Mouse (Mus musculus) MEL (cell line): ENCODE results near the gene Tmem121. TPM values are rescaled to one million over a fixed set of nuclear protein-coding genes. Genes with fewer than 3 reads are reported as not detected.

Experiments
- DNase-seq: peaks from one replicate; pipeline ENCODE4 v3.0.0; 2011; ENCODE audit warnings: low read depth, low spot score
- H3K27ac ChIP-seq: 2 replicates; pipeline ENCODE4 v1.5.1; 2012; ENCODE audit warnings: low read depth, mild to moderate bottlenecking, control low read depth, low read length, moderate library complexity; ENCODE audit not compliant: control insufficient read depth
- H3K27me3 ChIP-seq, 2 experiments: fragments of 150-350 bp in 1 of 2; sonication (generic) in 1 of 2; 2 replicates each; pipeline ENCODE4 v1.6.1; 2012; ENCODE audit warnings: low read length in 2 of 2, mild to moderate bottlenecking in 2 of 2, improper control_type of control experiment in 1 of 2, moderate library complexity in 1 of 2; ENCODE audit not compliant: insufficient read depth in 2 of 2, control insufficient read depth in 1 of 2
- H3K36me3 ChIP-seq, 2 experiments: 2 replicates each; pipeline ENCODE4 v1.6.1; 2012 to 2014; ENCODE audit warnings: low read length in 2 of 2, improper control_type of control experiment in 1 of 2, inconsistent platforms in 1 of 2, mild to moderate bottlenecking in 1 of 2; ENCODE audit not compliant: insufficient read depth in 2 of 2, control insufficient read depth in 1 of 2
- H3K4me1 ChIP-seq, 2 experiments: fragments of 150-350 bp in 1 of 2; sonication (generic) in 1 of 2; 2 replicates each; pipeline ENCODE4 v1.6.1; 2012; ENCODE audit warnings: low read length in 2 of 2, improper control_type of control experiment in 1 of 2, mild to moderate bottlenecking in 1 of 2; ENCODE audit not compliant: insufficient read depth in 2 of 2, control insufficient read depth in 1 of 2
- H3K4me3 ChIP-seq, 2 experiments: fragments of 150-350 bp in 1 of 2; sonication (generic) in 1 of 2; 2 replicates each; pipeline ENCODE4 v1.5.1; 2012; ENCODE audit warnings: low read depth in 2 of 2, low read length in 2 of 2, mild to moderate bottlenecking in 2 of 2, moderate library complexity in 2 of 2, control low read depth in 1 of 2, improper control_type of control experiment in 1 of 2; ENCODE audit not compliant: control insufficient read depth in 1 of 2, insufficient read depth in 1 of 2
- H3K79me2 ChIP-seq: 2 replicates; pipeline ENCODE4 v1.6.1; 2012; ENCODE audit warnings: mild to moderate bottlenecking, low read length, moderate library complexity; ENCODE audit not compliant: control insufficient read depth, poor library complexity, insufficient read depth
- H3K9ac ChIP-seq: 2 replicates; pipeline ENCODE4 v1.6.1; 2012; ENCODE audit warnings: low read depth, mild to moderate bottlenecking, control low read depth, low read length, moderate library complexity; ENCODE audit not compliant: control insufficient read depth, poor library complexity, severe bottlenecking
- H3K9me3 ChIP-seq: fragments of 150-350 bp; sonication (generic); replicated peaks from 2 replicates; pipeline ENCODE4 v1.6.1; 2012; ENCODE audit warnings: mild to moderate bottlenecking, low read length, improper control_type of control experiment, moderate library complexity; ENCODE audit not compliant: insufficient read depth
- BHLHE40 ChIP-seq: IDR thresholded peaks from 2 replicates; pipeline ENCODE4 v1.6.1; 2012; ENCODE audit warnings: low read depth, mild to moderate bottlenecking, inconsistent platforms, low read length, improper control_type of control experiment, borderline replicate concordance
- CHD2 ChIP-seq: IDR thresholded peaks from 2 replicates; pipeline ENCODE4 v1.6.1; 2011; ENCODE audit warnings: low read length, improper control_type of control experiment
- CTCF ChIP-seq, 3 experiments: IDR thresholded peaks in 2 of 3; conservative IDR thresholded peaks in 1 of 3; 2 replicates each; pipeline ENCODE4 v1.5.1; 2011 to 2012; ENCODE audit warnings: low read length in 3 of 3, low read depth in 2 of 3, mild to moderate bottlenecking in 2 of 3, improper control_type of control experiment in 1 of 3, inconsistent platforms in 1 of 3, mixed read lengths in 1 of 3, moderate library complexity in 1 of 3; ENCODE audit not compliant: control insufficient read depth in 1 of 3, insufficient read depth in 1 of 3, poor library complexity in 1 of 3, severe bottlenecking in 1 of 3
- E2F4 ChIP-seq: IDR thresholded peaks from 2 replicates; pipeline ENCODE4 v1.6.1; 2011; ENCODE audit warnings: low read depth, low read length, improper control_type of control experiment, borderline replicate concordance
- ELF1 ChIP-seq: IDR thresholded peaks from 2 replicates; pipeline ENCODE4 v1.6.1; 2014; ENCODE audit warnings: low read depth, mild to moderate bottlenecking, inconsistent platforms, low read length, improper control_type of control experiment, moderate library complexity
- EP300 ChIP-seq, 2 experiments: IDR thresholded peaks; 2 replicates each; pipeline ENCODE4 v1.6.1; 2011; ENCODE audit warnings: improper control_type of control experiment in 2 of 2, low read length in 2 of 2, low read depth in 1 of 2, mild to moderate bottlenecking in 1 of 2
- ETS1 ChIP-seq: IDR thresholded peaks from 2 replicates; pipeline ENCODE4 v1.6.1; 2012; ENCODE audit warnings: low read depth, mild to moderate bottlenecking, inconsistent platforms, low read length, improper control_type of control experiment, moderate library complexity
- HCFC1 ChIP-seq: IDR thresholded peaks from 2 replicates; pipeline ENCODE4 v1.6.1; 2012; ENCODE audit warnings: low read depth, mild to moderate bottlenecking, inconsistent platforms, low read length, improper control_type of control experiment, moderate library complexity
- JUND ChIP-seq: IDR thresholded peaks from 2 replicates; pipeline ENCODE4 v1.6.1; 2011; ENCODE audit warnings: low read depth, mild to moderate bottlenecking, improper control_type of control experiment, low read length
- MAFK ChIP-seq: IDR thresholded peaks from 2 replicates; pipeline ENCODE4 v1.6.1; 2011; ENCODE audit warnings: low read depth, mild to moderate bottlenecking, low read length, improper control_type of control experiment, borderline replicate concordance
- MAX ChIP-seq: IDR thresholded peaks from 2 replicates; pipeline ENCODE4 v1.6.1; 2011; ENCODE audit warnings: low read length, improper control_type of control experiment
- MAZ ChIP-seq: IDR thresholded peaks from 2 replicates; pipeline ENCODE4 v1.6.1; 2012; ENCODE audit warnings: low read depth, mild to moderate bottlenecking, inconsistent platforms, low read length, improper control_type of control experiment
- MEF2A ChIP-seq: IDR thresholded peaks from 2 replicates; pipeline ENCODE4 v1.6.1; 2014; ENCODE audit warnings: low read depth, mild to moderate bottlenecking, inconsistent platforms, low read length, improper control_type of control experiment; ENCODE audit not compliant: poor library complexity, insufficient replicate concordance, severe bottlenecking; ENCODE audit errors: extremely low read depth
- MXI1 ChIP-seq: IDR thresholded peaks from 2 replicates; pipeline ENCODE4 v1.6.1; 2011; ENCODE audit warnings: mild to moderate bottlenecking, low read depth, low read length, improper control_type of control experiment
- MYB ChIP-seq: IDR thresholded peaks from 2 replicates; pipeline ENCODE4 v1.6.1; 2011; ENCODE audit warnings: mild to moderate bottlenecking, low read depth, low read length, improper control_type of control experiment
- MYC ChIP-seq: IDR thresholded peaks from 2 replicates; pipeline ENCODE4 v1.6.1; 2011; ENCODE audit warnings: low read depth, mild to moderate bottlenecking, low read length, improper control_type of control experiment, moderate library complexity
- NELFE ChIP-seq: IDR thresholded peaks from 2 replicates; pipeline ENCODE4 v1.6.1; 2011; ENCODE audit warnings: low read depth, low read length, improper control_type of control experiment
- POLR2A ChIP-seq, 2 experiments: IDR thresholded peaks; 2 replicates each; pipeline ENCODE4 v1.6.1; 2011 to 2012; ENCODE audit warnings: low read length in 2 of 2, mild to moderate bottlenecking in 2 of 2, control low read depth in 1 of 2, improper control_type of control experiment in 1 of 2, low read depth in 1 of 2, moderate library complexity in 1 of 2; ENCODE audit not compliant: control insufficient read depth in 1 of 2, insufficient read depth in 1 of 2, poor library complexity in 1 of 2
- POLR2AphosphoS2 ChIP-seq: IDR thresholded peaks from 2 replicates; pipeline ENCODE4 v1.6.1; 2011; ENCODE audit warnings: low read length, improper control_type of control experiment
- RAD21 ChIP-seq: IDR thresholded peaks from 2 replicates; pipeline ENCODE4 v1.6.1; 2011; ENCODE audit warnings: mild to moderate bottlenecking, low read depth, low read length, improper control_type of control experiment
- RCOR1 ChIP-seq: IDR thresholded peaks from 2 replicates; pipeline ENCODE4 v1.6.1; 2012; ENCODE audit warnings: low read depth, mild to moderate bottlenecking, inconsistent platforms, low read length, improper control_type of control experiment
- SIN3A ChIP-seq: IDR thresholded peaks from 2 replicates; pipeline ENCODE4 v1.6.1; 2012; ENCODE audit warnings: low read length, improper control_type of control experiment, inconsistent platforms
- SMC3 ChIP-seq: IDR thresholded peaks from 2 replicates; pipeline ENCODE4 v1.6.1; 2011; ENCODE audit warnings: low read depth, low read length, improper control_type of control experiment
- TAL1 ChIP-seq: IDR thresholded peaks from 2 replicates; pipeline ENCODE4 v1.6.1; 2012; ENCODE audit warnings: mild to moderate bottlenecking, inconsistent platforms, low read length, moderate library complexity, mixed read lengths
- TBP ChIP-seq: IDR thresholded peaks from 2 replicates; pipeline ENCODE4 v1.8.0; 2011; ENCODE audit warnings: low read depth, low read length, improper control_type of control experiment
- TCF12 ChIP-seq: IDR thresholded peaks from 2 replicates; pipeline ENCODE4 v1.6.1; 2014; ENCODE audit warnings: low read depth, mild to moderate bottlenecking, inconsistent platforms, low read length, improper control_type of control experiment, moderate library complexity
- USF1 ChIP-seq: IDR thresholded peaks from 2 replicates; pipeline ENCODE4 v1.6.1; 2014; ENCODE audit warnings: low read depth, mild to moderate bottlenecking, inconsistent platforms, low read length, improper control_type of control experiment, moderate library complexity
- USF2 ChIP-seq, 2 experiments: IDR thresholded peaks; 2 replicates each; pipeline ENCODE4 v1.6.1; 2011 to 2012; ENCODE audit warnings: improper control_type of control experiment in 2 of 2, low read length in 2 of 2, borderline replicate concordance in 1 of 2, inconsistent platforms in 1 of 2, low read depth in 1 of 2, mild to moderate bottlenecking in 1 of 2; ENCODE audit not compliant: insufficient read depth in 1 of 2
- ZC3H11A ChIP-seq: IDR thresholded peaks from 2 replicates; pipeline ENCODE4 v1.6.1; 2012; ENCODE audit warnings: low read depth, mild to moderate bottlenecking, inconsistent platforms, low read length, improper control_type of control experiment
- ZMIZ1 ChIP-seq: IDR thresholded peaks from 2 replicates; pipeline ENCODE4 v1.6.1; 2012; ENCODE audit warnings: low read depth, mild to moderate bottlenecking, inconsistent platforms, low read length, improper control_type of control experiment, moderate library complexity
- polyA plus RNA-seq, 2 experiments: library from polyadenylated mRNA; stranded (reverse) in 1 of 2; unstranded in 1 of 2; fragments of >175 nt in 1 of 2; fragments of >200 nt in 1 of 2; gene quantifications; 2 replicates each; pipeline versions ENCODE4 v1.2.1 to v1.2.4; 2012; ENCODE audit warnings: low replicate concordance in 2 of 2, low read depth in 1 of 2; ENCODE audit not compliant: insufficient read length in 2 of 2, insufficient read depth in 1 of 2, missing spikeins in 1 of 2
- total RNA-seq: library from RNA; depleted of rRNA; stranded (reverse); fragments of 300-350 nt; gene quantifications from 2 replicates; pipeline ENCODE4 v1.2.3, GENCODE M21; 2012

Gene Tmem121
- total and polyA plus RNA-seq, 3 experiments: 17.0 to 35.2 TPM; not detected in 1

DNA sequence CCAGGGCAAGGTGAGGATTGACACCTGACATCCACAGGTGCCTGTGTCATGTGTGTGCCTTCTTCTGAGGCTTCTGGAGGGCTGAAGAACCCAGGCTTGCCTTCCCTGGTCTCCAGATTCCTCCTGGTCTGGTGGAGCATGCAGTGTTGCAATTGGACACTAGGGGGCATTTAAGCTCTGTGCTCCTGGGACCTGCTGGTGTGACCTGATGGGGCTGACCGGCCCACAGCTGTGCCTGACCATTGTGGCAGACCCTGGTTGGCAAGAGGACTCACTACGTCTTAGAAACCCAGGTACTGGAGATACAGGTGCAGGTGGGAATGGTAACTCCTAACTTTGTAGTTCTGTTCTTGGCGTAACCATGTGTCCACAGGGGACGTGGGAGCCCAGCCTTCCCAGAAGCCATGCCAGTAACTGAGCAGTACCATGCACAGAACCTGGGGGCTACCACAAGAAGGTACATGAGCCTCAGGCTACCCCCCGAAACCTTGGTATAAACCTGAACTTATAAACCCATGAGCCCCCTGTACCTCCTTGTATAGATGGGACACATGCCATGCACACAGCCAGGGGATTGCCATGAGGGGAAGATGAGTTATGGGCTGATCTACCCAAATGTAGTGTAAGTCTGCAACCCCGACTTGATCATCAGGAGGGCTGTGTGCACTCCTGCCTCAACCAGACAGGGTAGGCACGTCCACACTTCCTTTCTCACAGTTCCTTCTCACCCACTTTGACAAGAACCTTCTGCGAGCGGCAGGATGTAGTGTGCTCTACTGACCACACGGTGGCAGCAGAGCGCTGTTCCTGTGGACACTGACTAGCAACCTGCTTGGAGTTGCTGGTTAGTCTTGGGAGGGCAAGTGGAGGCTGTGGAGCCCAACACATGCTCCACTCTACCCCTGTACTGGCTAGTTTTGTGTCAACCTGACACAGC lies 31.8 kb downstream of the Tmem121 start:
- H3K9me3 ChIP-seq: no peaks in the 10 kb centered on the region
- peak overlapping the region in 1 of 2 experiments; percentile 6; a peak in 3 of 4 replicates for H3K4me3 ChIP-seq
- DNase-seq: peak; percentile 100
- H3K79me2 ChIP-seq: peaks cover 6% of the 10 kb centered on the region
- peaks cover 0 to 6% of the 10 kb centered on the region in 2 experiments; a peak in 2 of 4 replicates for H3K36me3 ChIP-seq
- TF ChIP-seq TAL1: no peak
- no peak for TF ChIP-seq CHD2
- peak; percentile 83 for TF ChIP-seq MAX
- TF ChIP-seq ELF1: peak; percentile 65
- TF ChIP-seq POLR2AphosphoS2: no peak
- 0 out of 4 replicates have a peak, but pooled peaks of 1 of the 2 experiments have one; percentile 35 for TF ChIP-seq POLR2A (IDR thresholded peaks at IDR 0.05; ENCODE audit: control insufficient read depth in 1 of 2, insufficient read depth in 1 of 2, low read depth in 1 of 2, low read length in 2 of 2, poor library complexity in 1 of 2)
- peak; percentile 74 for TF ChIP-seq MYC
- TF ChIP-seq MEF2A: no peak
- peak; percentile 24 to 39; a peak in 2 of 4 replicates for TF ChIP-seq EP300 (IDR thresholded peaks at IDR 0.05; ENCODE audit: low read depth in 1 of 2, low read length in 2 of 2)
- peak; percentile 71 for TF ChIP-seq SMC3
- TF ChIP-seq MAZ: peak; percentile 70; the same call in 1 of the 2 replicates
- TF ChIP-seq CTCF (IDR thresholded peaks at IDR 0.05 in 2 of 3, conservative IDR thresholded peaks at IDR 0.05 in 1 of 3; ENCODE audit: control insufficient read depth in 1 of 3, insufficient read depth in 1 of 3, low read depth in 2 of 3, low read length in 3 of 3, poor library complexity in 1 of 3, severe bottlenecking in 1 of 3): peak in 2 of 3 experiments; percentile 93 to 99; a peak in 4 of 6 replicates
- TF ChIP-seq RAD21: peak; percentile 67
- TF ChIP-seq SIN3A: peak; percentile 51; the same call in 1 of the 2 replicates
- peak; percentile 60 for TF ChIP-seq NELFE
- peak; percentile 36; the same call in 1 of the 2 replicates for TF ChIP-seq JUND
- TF ChIP-seq USF2 (IDR thresholded peaks at IDR 0.05; ENCODE audit: borderline replicate concordance in 1 of 2, insufficient read depth in 1 of 2, low read depth in 1 of 2, low read length in 2 of 2): no peak
- peak; percentile 49; the same call in 1 of the 2 replicates for TF ChIP-seq TBP
- peak; percentile 69 for TF ChIP-seq MXI1
- TF ChIP-seq MAFK: no peak
- no peak for TF ChIP-seq RCOR1
- no peak for TF ChIP-seq USF1
- peak; percentile 62; the same call in 1 of the 2 replicates for TF ChIP-seq HCFC1
- TF ChIP-seq ETS1: peak; percentile 53
- 0 out of 2 replicates have a peak, but pooled peaks have one; percentile 43 for TF ChIP-seq TCF12
- peak; percentile 58; the same call in 1 of the 2 replicates for TF ChIP-seq BHLHE40
- peak; percentile 47; the same call in 1 of the 2 replicates for TF ChIP-seq ZMIZ1
- TF ChIP-seq E2F4: 0 out of 2 replicates have a peak, but pooled peaks have one; percentile 42
- peak; percentile 45 for TF ChIP-seq ZC3H11A
- 0 out of 2 replicates have a peak, but pooled peaks have one; percentile 15 for TF ChIP-seq MYB
- peak overlapping the region; percentile 27; the same call in 1 of the 2 replicates for H3K9ac ChIP-seq
- no peak overlapping the region for H3K27ac ChIP-seq
- H3K4me1 ChIP-seq: peaks cover 10 to 31% of the 10 kb centered on the region in 2 experiments
- no peaks in the 10 kb centered on the region for H3K27me3 ChIP-seq
